Mouse (Mus musculus): ENCODE measurements at regions not wholly inside any gene's neighbourhood (a gene's known extent, or its start where the extent isn't known, plus 50 kb on each side); places are given as distances from the start of the nearest gene placed in this dataset.
"Not testable (repeated sequence)": the region's sequence is repeated elsewhere in the genome, so short reads cannot be mapped to it uniquely, and the experiment has no call there.

- no peak for DNase-seq (ENCODE audit: extremely low read depth, low read depth, low spot score)
Measured at GRCm38 (mm10) chr13:45130516-45131249, 52.2 kb downstream of the Gm9817 start.

- DNase-seq (ENCODE audit: extremely low read depth, low read depth, low spot score) = no peak
Measured at GRCm38 (mm10) chr13:45140616-45141015, 62.1 kb downstream of the Gm9817 start.

- no peak for DNase-seq (ENCODE audit: extremely low read depth, low read depth, low spot score)
Measured at GRCm38 (mm10) chr13:45145129-45145528, 66.6 kb downstream of the Gm9817 start.

- no peak for DNase-seq (ENCODE audit: extremely low read depth, low read depth, low spot score)
Measured at GRCm38 (mm10) chr13:45156223-45156622, 77.7 kb downstream of the Gm9817 start.

GRCm38 (mm10) chr13:45156982-45157381 is 78.5 kb downstream of the Gm9817 start:
- no peak for DNase-seq (ENCODE audit: extremely low read depth, low read depth, low spot score)

- no peak for DNase-seq (ENCODE audit: extremely low read depth, low read depth, low spot score)
Measured at GRCm38 (mm10) chr13:45160281-45160680, 81.8 kb downstream of the Gm9817 start.

- DNase-seq (ENCODE audit: extremely low read depth, low read depth, low spot score) = no peak
Measured at GRCm38 (mm10) chr13:45164001-45164778, 85.7 kb downstream of the Gm9817 start.

GRCm38 (mm10) chr13:45165159-45165558 is 86.7 kb downstream of the Gm9817 start:
- no peak for DNase-seq (ENCODE audit: extremely low read depth, low read depth, low spot score)

- DNase-seq (ENCODE audit: extremely low read depth, low read depth, low spot score) = no peak
Measured at GRCm38 (mm10) chr13:45169716-45170115, 91.2 kb downstream of the Gm9817 start.

- no peak for DNase-seq (ENCODE audit: extremely low read depth, low read depth, low spot score)
Measured at GRCm38 (mm10) chr13:45173139-45173538, 94.6 kb downstream of the Gm9817 start.

GRCm38 (mm10) chr13:45175711-45176205 is 97.3 kb downstream of the Gm9817 start:
- DNase-seq (ENCODE audit: extremely low read depth, low read depth, low spot score) = not testable (repeated sequence)

- DNase-seq (ENCODE audit: extremely low read depth, low read depth, low spot score) = no peak
Measured at GRCm38 (mm10) chr13:45181529-45182230, 103.2 kb downstream of the Gm9817 start.

GRCm38 (mm10) chr13:45189389-45189788 is 110.9 kb downstream of the Gm9817 start:
- DNase-seq (ENCODE audit: extremely low read depth, low read depth, low spot score) = no peak

- no peak for DNase-seq (ENCODE audit: extremely low read depth, low read depth, low spot score)
Measured at GRCm38 (mm10) chr13:45190151-45190550, 111.7 kb downstream of the Gm9817 start.

GRCm38 (mm10) chr13:45192079-45192478 is 113.6 kb downstream of the Gm9817 start:
- DNase-seq (ENCODE audit: extremely low read depth, low read depth, low spot score) = no peak

GRCm38 (mm10) chr13:45195562-45195961 is 117.1 kb downstream of the Gm9817 start:
- no peak for DNase-seq (ENCODE audit: extremely low read depth, low read depth, low spot score)

- DNase-seq (ENCODE audit: extremely low read depth, low read depth, low spot score) = no peak
Measured at GRCm38 (mm10) chr13:45196363-45196762, 117.9 kb downstream of the Gm9817 start.

GRCm38 (mm10) chr13:45200511-45201120 is 122.1 kb downstream of the Gm9817 start:
- DNase-seq (ENCODE audit: extremely low read depth, low read depth, low spot score) = no peak

GRCm38 (mm10) chr13:45204856-45205255 is 126.4 kb downstream of the Gm9817 start:
- DNase-seq (ENCODE audit: extremely low read depth, low read depth, low spot score) = no peak

- DNase-seq (ENCODE audit: extremely low read depth, low read depth, low spot score) = no peak
Measured at GRCm38 (mm10) chr13:45208540-45209197, 130.2 kb downstream of the Gm9817 start.

All from fat pad, adult 2 months (tissue).